Mouse (Mus musculus) naive thymus-derived CD4-positive, alpha-beta T cell, adult 2 months (primary cell): ENCODE data around the gene Prl2c2.
"Not testable (repeated sequence)": the region's sequence is repeated elsewhere in the genome, so short reads cannot be mapped to it uniquely, and the experiment has no call there.

Source experiments
- DNase-seq: peaks from one replicate; pipeline ENCODE4 v3.0.0-alpha.2; 2011; ENCODE audit warnings: low read depth

Prl2c2 gene

DNA sequence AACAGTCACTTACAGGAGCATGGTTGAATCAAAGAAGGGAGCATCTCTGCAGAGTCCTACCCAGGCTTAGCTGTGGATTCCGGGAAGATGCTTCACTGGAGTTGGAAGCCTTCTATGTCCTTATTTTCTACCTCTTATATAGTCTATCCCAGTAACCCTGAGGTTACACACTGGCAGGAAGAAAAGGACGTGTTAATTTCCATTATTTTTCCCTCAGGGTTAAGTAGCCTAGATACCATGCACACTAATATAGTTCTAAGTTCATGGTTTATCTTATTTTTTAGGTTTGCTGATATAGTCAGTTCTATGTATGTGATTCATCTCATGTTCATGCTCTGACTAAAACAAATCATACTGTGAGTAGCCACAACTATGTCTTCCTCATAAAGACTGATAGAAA lies at the start of gene Prl2c2:
Prl2c2 (minus strand) TSS at position 101 of the 400 bp plus-strand sequence.
- DNase-seq, result not testable (repeated sequence)

DNA sequence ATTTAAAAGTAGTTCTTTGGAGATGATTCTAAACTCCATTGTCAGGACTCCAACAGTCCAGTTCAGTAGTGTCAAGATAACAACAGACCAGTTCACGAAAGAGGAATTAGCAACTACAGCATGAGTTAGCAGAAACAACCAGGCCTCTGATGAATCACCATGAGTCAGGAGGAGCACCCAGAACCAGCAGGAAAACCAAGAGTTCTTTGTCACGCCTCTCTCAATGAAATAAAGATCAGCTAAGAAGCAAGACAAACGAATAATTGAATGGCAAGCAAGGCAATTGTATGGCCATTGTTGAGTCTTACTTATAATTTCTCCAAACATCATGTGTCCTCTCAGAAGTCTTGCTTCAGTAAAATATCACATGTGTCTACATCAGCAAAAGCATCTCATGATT lies 20.7 kb upstream of the Prl2c2 start:
- not testable (repeated sequence) for DNase-seq

DNA sequence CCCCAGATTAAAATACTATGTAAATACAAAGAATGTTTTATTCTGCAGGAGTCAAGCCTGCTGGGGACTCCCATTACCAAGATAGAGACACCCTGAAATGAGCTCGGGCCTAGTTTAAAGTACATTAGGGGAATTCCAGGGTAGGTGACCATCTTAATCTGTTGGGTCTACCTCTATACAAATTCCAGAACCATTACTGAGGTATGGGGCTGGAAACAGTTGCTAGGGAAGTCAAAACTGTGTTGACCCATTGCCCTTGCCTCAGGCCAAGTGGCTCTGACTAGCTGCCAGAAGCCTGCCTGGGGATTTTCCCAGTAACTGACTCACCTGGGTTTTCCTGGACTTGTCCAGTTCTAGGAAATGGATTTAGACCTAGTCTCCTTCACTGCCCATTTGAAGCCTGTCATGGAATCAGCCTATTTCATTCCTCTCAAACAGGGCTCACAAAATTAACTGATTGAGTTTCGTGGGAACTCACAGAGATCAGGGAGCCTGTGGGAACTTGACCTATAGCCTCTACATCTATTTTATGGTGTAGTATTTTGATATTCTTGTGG lies 8.9 kb upstream of the Prl2c2 start:
- not testable (repeated sequence) for DNase-seq
